Mouse (Mus musculus) left cerebral cortex, adult 11 months (tissue): ENCODE measurements around the gene Wdr76.
"Not testable (repeated sequence)": the region's sequence is repeated elsewhere in the genome, so short reads cannot be mapped to it uniquely, and the experiment has no call there.

Experiments
- DNase-seq: peaks from one replicate; pipeline ENCODE4 v3.0.0; 2022; ENCODE audit warnings: low spot score

Wdr76 gene

DNA sequence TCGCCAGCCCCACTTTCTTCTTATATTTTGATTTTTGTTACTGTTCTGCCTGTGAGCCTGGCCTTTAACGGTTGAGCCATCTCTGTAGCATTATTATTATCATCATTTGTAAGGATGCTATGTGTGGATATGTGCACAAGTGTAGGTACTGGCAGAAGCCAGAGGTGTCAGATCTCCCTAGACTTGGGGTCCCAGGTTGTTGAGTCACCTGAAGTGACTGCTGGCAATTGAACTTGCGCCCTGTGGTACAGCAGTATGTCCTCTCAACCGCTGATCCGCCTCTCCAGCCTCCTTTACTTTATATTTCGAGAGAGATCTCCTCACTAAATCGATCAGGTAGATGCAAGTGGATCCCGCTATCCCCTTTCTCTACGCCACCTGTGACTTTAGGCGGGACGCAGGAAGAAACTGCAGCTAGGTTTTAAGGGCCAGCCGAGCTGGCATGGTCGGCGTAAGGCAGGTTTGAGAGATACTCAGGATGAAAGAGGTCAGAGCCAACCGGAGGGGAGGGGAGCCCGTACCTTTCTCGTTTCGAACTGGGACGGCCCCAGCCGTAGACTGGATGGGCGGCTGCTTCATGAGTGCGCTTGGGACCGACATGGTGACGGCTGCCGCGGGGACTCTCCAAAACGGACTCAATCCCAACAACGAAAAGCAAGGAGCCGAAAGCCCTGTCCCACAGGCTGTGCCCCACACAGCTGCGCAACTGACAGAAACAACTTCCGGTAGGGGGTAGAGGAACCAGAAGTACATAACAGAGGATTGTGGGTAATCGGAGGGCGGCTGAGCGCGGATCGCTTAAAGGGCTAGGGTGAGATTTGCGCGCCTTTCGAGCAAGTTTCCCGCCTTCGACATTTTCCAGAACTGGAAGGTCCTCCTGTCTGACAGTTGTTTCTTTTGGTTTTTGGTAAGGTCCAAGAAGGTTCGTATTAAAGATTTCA, at the start of gene Wdr76, which contains the start of gene Mfap1a:
TSS of gene Wdr76 (plus strand) at position 782 of the 941 bp plus-strand sequence.
TSS of gene Mfap1a (minus strand) at position 724 of the 941 bp plus-strand sequence.
- DNase-seq, result peak; percentile 79

DNA sequence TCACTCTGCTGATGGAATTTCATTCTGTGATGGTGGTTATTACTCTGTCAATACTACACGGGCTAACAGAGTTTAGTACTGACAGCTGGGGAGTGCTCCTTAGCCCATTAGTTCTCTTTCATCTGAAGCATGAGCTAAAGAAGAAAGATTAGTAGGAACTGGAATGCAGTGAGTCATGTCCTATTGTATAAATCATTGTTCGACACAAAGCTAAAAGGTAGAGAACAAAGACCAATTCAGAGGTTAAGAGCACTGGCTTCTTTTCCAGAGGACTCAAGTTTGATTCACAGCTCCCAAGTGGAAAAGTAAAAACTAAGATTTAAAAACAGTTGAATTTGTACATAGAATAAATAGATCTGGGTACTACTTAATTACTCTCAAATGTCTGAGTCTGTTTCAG, 46.5 kb upstream of the Wdr76 start:
- DNase-seq, result no peak

DNA sequence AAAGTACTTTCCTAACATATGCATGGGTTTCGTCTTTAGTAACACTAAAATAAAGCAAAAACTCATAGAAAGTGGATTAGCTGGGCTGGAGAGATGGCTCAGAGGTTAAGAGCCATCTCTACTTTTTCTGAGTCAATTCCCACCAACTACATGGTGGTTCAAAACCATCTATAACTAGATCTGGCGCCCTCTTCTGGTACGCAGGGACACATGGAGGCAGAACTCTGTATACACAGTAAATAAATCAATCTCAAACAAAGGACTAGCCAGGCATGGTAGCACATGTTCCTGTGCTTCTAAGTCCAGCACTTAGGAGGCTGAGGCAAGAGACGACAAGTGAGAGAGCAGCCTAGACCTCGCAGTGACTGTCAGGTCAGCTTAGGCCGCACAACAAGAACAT, 37.5 kb upstream of the Wdr76 start:
- DNase-seq, result not testable (repeated sequence)

DNA sequence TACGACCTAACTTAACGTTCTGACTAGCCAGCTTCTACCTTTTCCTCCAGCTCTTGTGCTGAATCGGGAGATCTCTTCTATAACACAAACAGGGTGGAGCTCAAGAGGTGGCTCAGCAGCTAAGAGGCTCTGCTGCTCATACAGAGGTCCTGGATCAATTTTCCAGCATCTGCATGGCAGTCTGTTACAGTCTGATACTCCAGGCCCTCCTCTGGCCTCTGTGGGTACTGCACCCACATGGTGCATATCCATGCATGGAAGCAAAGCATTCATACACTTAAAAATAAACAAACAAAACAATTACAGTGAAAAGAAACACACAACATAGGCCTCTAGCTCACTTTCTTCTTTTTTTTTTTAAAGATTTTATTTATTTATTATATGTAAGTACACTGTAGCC, 33.7 kb upstream of the Wdr76 start:
- not testable (repeated sequence) for DNase-seq

DNA sequence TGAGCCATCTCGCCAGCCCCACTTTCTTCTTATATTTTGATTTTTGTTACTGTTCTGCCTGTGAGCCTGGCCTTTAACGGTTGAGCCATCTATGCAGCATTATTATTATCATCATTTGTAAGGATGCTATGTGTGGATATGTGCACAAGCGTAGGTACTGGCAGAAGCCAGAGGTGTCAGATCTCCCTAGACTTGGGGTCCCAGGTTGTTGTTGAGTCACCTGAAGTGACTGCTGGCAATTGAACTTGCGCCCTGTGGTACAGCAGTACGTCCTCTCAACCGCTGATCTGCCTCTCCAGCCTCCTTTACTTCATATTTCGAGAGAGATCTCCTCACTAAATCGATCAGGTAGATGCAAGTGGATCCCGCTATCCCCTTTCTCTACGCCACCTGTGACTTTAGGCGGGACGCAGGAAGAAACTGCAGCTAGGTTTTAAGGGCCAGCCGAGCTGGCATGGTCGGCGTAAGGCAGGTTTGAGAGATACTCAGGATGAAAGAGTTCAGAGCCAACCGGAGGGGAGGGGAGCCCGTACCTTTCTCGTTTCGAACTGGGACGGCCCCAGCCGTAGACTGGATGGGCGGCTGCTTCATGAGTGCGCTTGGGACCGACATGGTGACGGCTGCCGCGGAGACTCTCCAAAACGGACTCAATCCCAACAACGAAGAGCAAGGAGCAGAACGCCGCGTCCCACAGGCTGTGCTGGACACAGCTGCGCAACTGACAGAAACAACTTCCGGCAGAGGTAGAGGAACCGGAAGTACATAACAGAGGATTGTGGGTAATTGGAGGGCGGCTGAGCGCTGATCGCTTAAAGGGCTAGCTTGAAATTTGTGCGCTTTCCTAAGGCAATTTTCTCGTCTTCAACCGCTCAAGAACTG, 33.0 kb upstream of the Wdr76 start, which contains the start of gene Mfap1b:
TSS of gene Mfap1b (minus strand) at position 767 of the 879 bp plus-strand sequence.
- DNase-seq, result peak; percentile 81

DNA sequence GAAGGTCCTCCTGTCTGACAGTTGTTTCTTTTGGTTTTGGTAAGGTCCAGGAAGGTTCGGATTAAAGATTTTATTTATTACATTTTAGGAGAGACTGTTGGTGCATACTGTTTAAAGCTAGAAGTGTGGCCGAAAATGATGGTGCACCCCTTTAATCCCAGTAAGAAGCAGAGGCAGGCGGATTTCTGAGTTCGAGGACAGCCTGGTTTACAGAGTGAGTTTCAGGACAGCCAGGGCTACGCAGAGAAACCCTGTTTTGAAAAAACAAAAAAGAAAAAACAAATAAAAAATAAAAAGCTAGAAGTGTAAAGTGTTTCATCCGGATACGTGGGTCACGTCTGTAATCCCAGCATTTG, 32.4 kb upstream of the Wdr76 start:
- DNase-seq, result no peak

DNA sequence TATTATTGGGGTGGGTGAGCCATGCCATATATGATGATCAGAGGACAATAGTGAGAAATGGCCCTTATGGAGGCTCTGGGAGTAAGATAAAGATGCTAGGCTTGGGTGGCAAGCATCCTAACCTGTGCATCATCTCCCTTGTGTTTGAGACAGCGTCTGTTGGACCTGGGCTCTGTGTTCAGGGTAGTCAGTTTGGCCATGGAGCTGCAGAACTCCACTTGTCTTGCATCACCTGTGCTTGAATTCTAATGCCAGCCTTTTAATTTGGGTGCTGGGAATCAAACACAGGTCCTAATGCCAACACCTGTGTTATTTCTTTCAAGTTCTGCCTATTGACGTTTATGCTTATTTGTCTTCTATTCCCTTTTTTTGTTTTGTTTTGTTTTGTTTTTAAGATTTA, 31.2 kb upstream of the Wdr76 start:
- DNase-seq, result not testable (repeated sequence)

DNA sequence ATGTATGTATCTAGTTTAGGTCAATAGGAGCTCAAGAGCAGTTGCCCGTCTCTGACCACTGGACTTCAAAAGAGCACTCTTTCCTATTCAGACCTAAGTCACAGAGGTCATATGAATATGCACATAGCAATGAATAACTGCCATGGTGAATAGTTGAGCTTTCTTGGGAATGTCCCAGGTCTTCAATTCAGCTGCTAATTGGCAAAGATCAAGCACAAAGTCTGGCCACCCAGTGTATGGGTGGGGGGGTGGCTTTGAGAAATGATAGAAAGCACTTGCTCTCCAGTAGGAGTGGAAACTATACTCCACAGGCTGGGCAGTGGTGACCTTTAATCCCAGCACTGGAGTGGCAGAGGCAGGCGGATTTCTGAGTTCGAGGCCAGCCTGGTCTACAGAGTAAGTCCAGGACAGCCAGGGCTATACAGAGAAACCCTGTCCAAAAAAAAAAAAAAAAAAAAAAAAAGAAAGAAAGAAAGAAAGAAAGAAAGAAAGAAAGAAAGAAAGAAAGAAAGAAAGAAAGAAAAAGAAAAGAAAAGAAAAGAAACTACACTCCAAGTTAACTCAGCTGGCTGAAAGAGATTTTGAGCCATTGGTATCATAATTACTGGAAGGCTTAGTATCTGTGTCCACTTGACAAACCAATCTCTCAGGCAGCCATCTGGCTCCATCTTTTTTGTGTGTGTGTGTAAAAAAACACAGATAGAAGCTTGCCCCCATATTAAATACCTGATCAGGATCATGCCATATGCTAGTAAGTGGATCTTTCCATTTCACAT, 28.8 kb upstream of the Wdr76 start:
- no peak for DNase-seq

DNA sequence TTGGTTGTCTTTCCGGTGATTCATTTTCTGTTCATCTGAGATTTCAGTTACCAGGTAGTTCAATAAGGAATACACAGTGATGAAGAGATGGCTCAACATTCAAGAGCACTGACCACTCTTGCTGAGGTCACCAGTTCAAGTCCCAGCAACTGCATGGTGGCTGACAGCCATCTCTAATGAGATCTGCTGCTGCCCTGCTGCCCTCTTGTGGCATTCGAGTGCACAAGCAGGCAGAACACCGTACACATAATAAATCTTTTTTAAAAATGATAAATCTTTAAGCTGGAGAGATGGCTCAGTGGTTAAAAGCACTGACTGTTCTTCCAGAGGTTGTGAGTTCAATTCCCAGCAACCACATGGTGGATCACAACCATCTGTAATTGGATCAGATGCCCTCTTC, 26.0 kb upstream of the Wdr76 start:
- no peak for DNase-seq

DNA sequence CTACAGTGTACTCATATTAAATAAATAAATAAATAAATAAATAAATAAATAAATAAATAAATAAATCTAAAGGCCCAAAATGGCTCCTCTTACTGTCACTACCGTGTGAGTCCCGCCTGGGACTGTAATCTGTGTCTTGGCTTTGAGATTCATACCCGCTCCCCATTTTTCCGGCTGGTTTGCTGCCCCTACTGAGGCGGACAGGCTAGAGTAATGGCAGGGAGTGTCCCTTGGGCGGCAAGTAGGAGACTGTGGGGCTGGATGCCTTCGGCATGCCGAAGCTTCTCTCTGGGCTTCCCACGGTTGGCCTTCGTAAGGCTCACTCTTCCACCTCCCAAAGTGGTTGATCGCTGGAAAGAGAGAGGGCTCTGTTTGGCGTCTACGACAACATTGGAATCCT, 25.6 kb upstream of the Wdr76 start:
- not testable (repeated sequence) for DNase-seq

DNA sequence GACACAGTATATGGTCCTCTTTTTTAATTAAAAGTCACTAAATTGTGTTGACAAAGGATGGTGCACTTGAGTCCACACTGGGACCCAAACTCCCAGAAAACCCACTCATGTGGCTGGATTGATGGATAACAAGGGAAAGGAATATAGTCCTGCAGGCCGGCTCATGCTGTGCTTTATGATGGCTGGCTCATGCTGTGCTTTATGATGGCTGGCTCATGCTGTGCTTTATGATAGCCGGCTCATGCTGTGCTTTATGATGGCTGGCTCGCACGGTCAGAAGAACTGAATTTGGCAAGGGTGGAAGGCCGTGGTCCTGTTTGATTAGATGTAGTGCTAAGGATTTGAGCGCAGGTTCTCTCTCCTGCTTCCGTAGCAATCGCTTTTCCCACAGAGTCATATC, 22.9 kb upstream of the Wdr76 start:
- DNase-seq, result no peak

DNA sequence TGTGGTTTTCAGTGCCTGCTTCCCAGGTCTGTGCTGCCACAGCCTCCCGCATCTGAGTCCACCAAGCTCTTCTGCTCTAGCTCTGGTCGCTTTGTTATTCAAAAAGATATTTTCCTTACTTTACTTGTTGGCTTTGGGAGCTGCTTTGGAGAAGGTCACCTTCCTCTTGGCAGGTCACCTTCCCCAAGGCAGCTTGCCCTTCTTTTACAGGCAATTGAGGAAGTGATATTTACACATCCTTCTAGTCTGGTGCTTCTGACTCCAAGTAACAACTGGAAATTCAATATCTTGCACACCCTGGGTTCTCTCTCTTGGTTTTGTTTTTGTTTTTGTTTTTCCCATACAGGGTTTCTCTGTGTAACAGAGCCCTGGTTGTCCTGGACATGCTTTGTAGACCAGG, 22.1 kb upstream of the Wdr76 start:
- DNase-seq, result not testable (repeated sequence)

DNA sequence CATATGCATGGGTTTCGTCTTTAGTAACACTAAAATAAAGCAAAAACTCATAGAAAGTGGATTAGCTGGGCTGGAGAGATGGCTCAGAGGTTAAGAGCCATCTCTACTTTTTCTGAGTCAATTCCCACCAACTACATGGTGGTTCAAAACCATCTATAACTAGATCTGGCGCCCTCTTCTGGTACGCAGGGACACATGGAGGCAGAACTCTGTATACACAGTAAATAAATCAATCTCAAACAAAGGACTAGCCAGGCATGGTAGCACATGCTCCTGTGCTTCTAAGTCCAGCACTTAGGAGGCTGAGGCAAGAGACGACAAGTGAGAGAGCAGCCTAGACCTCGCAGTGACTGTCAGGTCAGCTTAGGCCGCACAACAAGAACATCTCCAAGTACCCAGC, 5.0 kb upstream of the Wdr76 start:
- DNase-seq, result not testable (repeated sequence)

DNA sequence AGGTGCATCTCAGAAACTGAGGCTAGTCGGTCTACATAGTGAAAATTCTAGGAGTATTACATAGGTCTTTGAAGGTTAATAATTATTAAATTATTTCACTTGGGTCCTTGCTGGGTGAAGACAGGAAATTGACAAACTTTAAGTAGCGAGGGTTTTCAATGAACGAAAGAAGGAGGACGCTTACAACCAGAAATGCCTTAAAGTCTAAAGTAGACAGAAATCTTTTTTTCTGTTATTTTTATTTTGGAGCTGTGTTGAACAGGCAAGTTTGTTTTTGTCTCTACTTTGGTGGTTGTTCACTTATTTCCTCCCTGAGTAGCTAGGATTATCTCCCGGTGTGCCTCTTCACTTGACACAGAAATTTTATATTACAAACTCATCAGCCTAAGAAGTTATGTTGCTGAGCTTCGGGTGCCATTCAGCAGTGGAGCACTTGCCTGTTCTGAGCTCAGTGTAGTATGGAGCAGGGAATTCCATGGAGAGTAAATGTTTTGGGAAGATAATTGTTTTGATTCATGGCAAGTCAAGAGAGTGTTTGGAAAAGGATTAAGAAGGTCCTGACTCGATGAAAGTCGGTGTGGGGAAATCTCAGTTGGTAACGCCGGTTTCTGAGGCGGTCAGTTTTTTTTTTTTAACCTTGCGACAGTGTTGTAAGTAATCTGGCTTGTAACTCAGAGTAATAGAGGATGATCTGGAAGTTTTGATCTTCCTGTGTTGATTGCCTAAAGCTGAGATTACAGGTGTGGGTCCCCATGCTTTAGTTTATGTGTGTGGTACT, 839 bp downstream of the Wdr76 start:
- DNase-seq, result no peak

DNA sequence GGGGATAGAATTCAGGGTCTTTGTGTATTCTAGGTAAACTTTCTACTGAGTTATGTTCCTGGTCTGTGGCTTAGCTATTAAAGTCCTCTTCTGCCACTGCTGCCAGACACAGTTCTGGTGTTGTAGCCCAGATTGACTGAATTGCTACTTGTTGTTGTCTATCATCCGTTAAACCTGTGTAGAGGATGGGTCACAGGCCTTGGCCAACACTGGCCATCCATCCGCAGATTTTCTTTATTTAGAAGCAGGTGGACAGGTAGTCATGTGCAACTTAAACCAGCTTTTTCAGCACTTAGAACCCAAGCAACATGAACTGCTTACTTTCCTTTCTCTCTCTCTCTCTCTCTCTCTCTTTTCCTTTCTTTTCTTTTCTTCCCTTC, 1.4 kb downstream of the Wdr76 start:
- DNase-seq, result no peak

DNA sequence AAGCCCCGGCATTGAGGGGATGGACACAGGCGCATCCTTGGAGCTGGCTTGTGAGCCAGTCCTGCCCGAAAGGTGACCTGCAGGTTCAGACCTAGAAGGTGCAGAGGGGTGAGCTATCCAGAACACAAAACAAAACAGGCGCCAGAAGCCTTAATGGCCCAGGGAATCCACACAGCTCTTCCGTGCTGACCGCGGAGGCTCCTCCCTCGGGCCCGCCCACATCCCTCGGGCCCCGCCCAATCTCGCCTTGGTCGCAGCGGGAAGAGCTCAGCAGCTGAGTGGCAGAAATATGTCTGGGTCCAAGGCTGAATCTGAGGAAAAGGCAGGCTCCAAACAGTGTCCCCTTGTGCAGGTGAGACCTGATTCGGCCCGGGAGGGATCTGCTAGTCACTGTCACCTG, 3.1 kb downstream of the Wdr76 start:
- DNase-seq, result peak; percentile 27

DNA sequence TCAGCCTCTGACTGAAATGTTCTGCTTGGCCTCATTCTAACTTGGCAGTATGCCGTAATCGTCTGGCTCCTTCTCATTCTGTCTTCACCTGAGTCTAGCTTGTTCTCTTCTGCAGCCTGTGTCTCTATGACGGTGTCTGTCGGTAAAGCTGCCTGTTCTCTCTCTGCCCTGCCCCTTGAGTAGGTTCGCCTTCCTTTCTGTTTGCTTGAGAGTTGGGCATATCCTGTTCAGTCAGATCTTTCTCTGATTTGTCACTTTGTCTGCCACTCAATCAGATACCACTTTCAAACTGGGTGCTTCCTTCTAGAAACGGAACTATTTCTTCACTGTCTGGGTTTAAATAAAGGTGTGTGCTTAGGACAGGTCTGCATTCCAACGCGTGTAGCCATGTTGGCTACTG, 4.9 kb downstream of the Wdr76 start:
- DNase-seq, result no peak

DNA sequence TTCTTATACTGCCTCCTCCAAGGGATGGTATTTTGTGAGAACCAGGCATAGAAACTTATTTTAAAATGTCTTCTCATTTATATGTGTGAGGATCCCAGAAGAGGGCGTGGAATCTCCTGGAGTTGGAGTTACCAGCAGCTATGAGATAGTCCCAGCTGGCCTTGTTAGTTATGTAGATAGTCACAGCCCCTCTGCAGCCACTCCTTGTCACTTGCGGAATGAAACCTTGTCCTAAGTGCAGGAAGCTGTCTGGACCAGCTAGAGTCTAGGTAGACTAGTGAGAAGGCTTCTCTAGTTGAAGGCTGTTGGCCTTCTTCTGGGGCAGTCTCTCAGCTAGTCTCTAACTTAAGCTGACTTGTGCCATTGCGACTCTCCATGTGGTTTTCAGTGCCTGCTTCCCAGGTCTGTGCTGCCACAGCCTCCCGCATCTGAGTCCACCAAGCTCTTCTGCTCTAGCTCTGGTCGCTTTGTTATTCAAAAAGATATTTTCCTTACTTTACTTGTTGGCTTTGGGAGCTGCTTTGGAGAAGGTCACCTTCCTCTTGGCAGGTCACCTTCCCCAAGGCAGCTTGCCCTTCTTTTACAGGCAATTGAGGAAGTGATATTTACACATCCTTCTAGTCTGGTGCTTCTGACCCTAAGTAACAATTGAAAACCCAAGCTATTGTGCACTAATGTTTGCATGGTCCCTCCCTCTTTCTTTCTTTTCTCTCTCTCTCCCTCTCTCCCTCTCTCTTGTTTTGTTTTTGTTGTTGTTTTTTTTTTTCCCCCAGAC, 6.7 kb downstream of the Wdr76 start:
- not testable (repeated sequence) for DNase-seq

DNA sequence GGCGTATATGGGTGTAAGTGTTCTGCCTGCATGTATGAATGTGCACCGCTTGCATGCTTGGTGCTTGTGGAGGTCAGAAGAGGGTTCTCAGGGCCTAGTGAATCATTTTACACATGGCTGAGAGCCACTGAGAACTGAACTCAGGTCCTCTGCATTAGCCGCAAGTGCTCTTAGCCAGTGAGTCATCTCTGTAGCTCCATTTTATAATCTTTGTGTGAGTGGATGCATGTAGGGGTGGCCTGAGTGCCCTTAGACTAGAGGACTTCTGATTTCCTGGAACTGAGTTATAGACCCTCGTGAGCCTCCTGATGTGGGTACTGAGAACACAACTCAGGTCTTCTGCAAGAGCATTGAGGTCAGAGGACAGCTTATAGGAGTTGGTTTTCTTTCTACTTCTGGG, 7.7 kb downstream of the Wdr76 start:
- no peak for DNase-seq

DNA sequence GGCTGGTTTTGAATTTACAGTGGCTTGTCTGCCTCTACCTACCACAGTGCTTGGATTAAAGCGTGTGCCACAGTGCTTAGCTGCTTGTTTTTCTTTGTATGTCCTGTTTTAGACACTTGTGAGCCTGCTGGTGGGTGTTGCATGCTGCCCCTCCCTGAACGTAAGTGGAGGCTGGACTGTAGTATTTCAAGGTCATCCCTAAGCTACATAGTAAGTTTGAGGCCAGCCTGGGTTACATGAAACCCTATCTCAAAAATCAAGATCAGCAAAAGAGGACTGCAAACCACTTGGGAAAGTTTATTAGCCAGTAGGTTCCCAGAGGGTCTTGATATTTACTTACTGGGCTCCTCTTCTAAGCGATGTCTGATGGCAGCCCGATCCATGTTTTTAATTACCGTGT, 11.6 kb downstream of the Wdr76 start:
- no peak for DNase-seq
